Mouse (Mus musculus) embryonic facial prominence, embryonic 12.5 days (tissue): ENCODE data around the gene Jade3. TPM values are rescaled to one million over a fixed set of nuclear protein-coding genes. Genes with fewer than 3 reads are reported as not detected.

Source experiments
- ATAC-seq: fragments of 200-750 bp; cut with Nextera tagmentation; 2 replicates; pipeline ENCODE4 v1.8.0; 2017; ENCODE audit not compliant: insufficient number of reproducible peaks, insufficient read depth, low FRiP score, low TSS enrichment
- H3K27ac ChIP-seq: fragments of 300-500 bp; sonication (generic); 2 replicates; pipeline ENCODE4 v1.5.1; 2016; ENCODE audit warnings: mild to moderate bottlenecking
- H3K27me3 ChIP-seq: fragments of 300-500 bp; sonication (generic); 2 replicates; pipeline ENCODE4 v1.6.1; 2016; ENCODE audit warnings: mild to moderate bottlenecking, moderate library complexity
- H3K36me3 ChIP-seq: fragments of 300-500 bp; sonication (generic); 2 replicates; pipeline ENCODE4 v1.6.1; 2016; ENCODE audit warnings: mild to moderate bottlenecking
- H3K4me1 ChIP-seq: fragments of 300-500 bp; sonication (generic); 2 replicates; pipeline ENCODE4 v1.6.1; 2016
- H3K4me2 ChIP-seq: fragments of 300-500 bp; sonication (generic); replicated peaks from 2 replicates; pipeline ENCODE4 v1.6.1; 2016; ENCODE audit warnings: mild to moderate bottlenecking, moderate library complexity
- H3K4me3 ChIP-seq: fragments of 300-500 bp; sonication (generic); 2 replicates; pipeline ENCODE4 v1.5.1; 2016; ENCODE audit warnings: mild to moderate bottlenecking
- H3K9ac ChIP-seq: fragments of 300-500 bp; sonication (generic); 2 replicates; pipeline ENCODE4 v1.6.1; 2016; ENCODE audit warnings: mild to moderate bottlenecking, moderate library complexity
- H3K9me3 ChIP-seq: fragments of 300-500 bp; sonication (generic); 2 replicates; pipeline ENCODE4 v1.6.1; 2016; ENCODE audit warnings: mild to moderate bottlenecking, moderate library complexity
- WGBS: fragments of 180-500 bp; shearing (Covaris S2); methylation state at CpG from one replicate; pipeline ENCODE4 v1.1.7; 2016; 5-methylcytosine and 5-hydroxymethylcytosine counted together
- polyA plus RNA-seq: library from polyadenylated mRNA; unstranded; fragments of >200 nt; fragmentation: Nextera tagmentation; extraction: Ambion mirVana; gene quantifications from 2 replicates; pipeline ENCODE4 v1.2.1, GENCODE M21; 2016

The Jade3 gene
- polyA plus RNA-seq, 1 experiment from 2014 or later: 8.6 TPM

- H3K4me1 ChIP-seq: no peaks in the 10 kb centered on the region
- H3K9me3 ChIP-seq: no peaks in the 10 kb centered on the region
- no peak overlapping the region for H3K27ac ChIP-seq
- H3K36me3 ChIP-seq: no peaks in the 10 kb centered on the region
- peak overlapping the region; percentile 29 for H3K4me3 ChIP-seq
- no peaks in the 10 kb centered on the region for H3K27me3 ChIP-seq
- ATAC-seq: no peak
- H3K4me2 ChIP-seq: peak overlapping the region; percentile 51
- 28% methylated on average over 24 of the region's 24 CpGs for WGBS
- H3K9ac ChIP-seq: peak overlapping the region; percentile 33; the same call in 1 of the 2 replicates
Observed at GRCm38 (mm10) chrX:20548011-20548879, 122.8 kb downstream of the Jade3 start.

- no peaks in the 10 kb centered on the region for H3K9me3 ChIP-seq
- H3K27ac ChIP-seq: no peak overlapping the region
- WGBS: 63% methylated on average over 1 of the region's 1 CpGs
- no peak overlapping the region for H3K4me3 ChIP-seq
- H3K4me1 ChIP-seq: no peaks in the 10 kb centered on the region
- no peak overlapping the region; the same call in 1 of the 2 replicates for H3K4me2 ChIP-seq
- no peak for ATAC-seq
- no peaks in the 10 kb centered on the region for H3K36me3 ChIP-seq
- H3K27me3 ChIP-seq: no peaks in the 10 kb centered on the region
- H3K9ac ChIP-seq: no peak overlapping the region
Observed at GRCm38 (mm10) chrX:20548880-20549440, 123.5 kb downstream of the Jade3 start.

GRCm38 (mm10) chrX:20549532-20549931, 124.0 kb downstream of the Jade3 start, which contains the start of gene Rgn:
Rgn (plus strand) TSS chrX:20549787.
- H3K4me2 ChIP-seq: peak within 1 kb of the TSS; percentile 51
- H3K4me3 ChIP-seq: no peak within 1 kb of the TSS

GRCm38 (mm10) chrX:20552199-20552598, 126.7 kb downstream of the Jade3 start:
- ATAC-seq: no peak
- H3K4me2 ChIP-seq: no peak overlapping the region
- WGBS: 76% methylated on average over 2 of the region's 2 CpGs
- H3K27me3 ChIP-seq: no peaks in the 10 kb centered on the region
- no peak overlapping the region for H3K9ac ChIP-seq
- H3K4me3 ChIP-seq: no peak overlapping the region
- no peaks in the 10 kb centered on the region for H3K4me1 ChIP-seq
- no peak overlapping the region for H3K27ac ChIP-seq
- no peaks in the 10 kb centered on the region for H3K36me3 ChIP-seq
- H3K9me3 ChIP-seq: no peaks in the 10 kb centered on the region

More at GRCm38 (mm10) chrX:20549532-20549931, 124.0 kb downstream of the Jade3 start, which contains the start of gene Rgn:
- Histone ChIP-seq H3K27ac (no peak within 1 kb of the TSS), H3K9ac (no peak within 1 kb of the TSS), H3K36me3 (no peaks in the 10 kb centered on the region), H3K9me3 (no peaks in the 10 kb centered on the region), H3K4me1 (no peaks in the 10 kb centered on the region), H3K27me3 (no peaks in the 10 kb centered on the region)
- ATAC-seq: no peak
- 58% methylated on average over 3 of the region's 3 CpGs for WGBS

- Histone ChIP-seq H3K4me1 (no peaks in the 10 kb centered on the region), H3K27ac (no peak overlapping the region), H3K36me3 (no peaks in the 10 kb centered on the region), H3K9me3 (no peaks in the 10 kb centered on the region), H3K9ac (no peak overlapping the region), H3K27me3 (no peaks in the 10 kb centered on the region), H3K4me3 (no peak overlapping the region), H3K4me2 (no peak overlapping the region)
- no peak for ATAC-seq
- WGBS: 47% methylated on average over 1 of the region's 1 CpGs
Observed at GRCm38 (mm10) chrX:20561846-20562245, 136.4 kb downstream of the Jade3 start.

GRCm38 (mm10) chrX:20563941-20564340, 138.5 kb downstream of the Jade3 start:
- Histone ChIP-seq H3K36me3 (no peaks in the 10 kb centered on the region), H3K27me3 (no peaks in the 10 kb centered on the region), H3K9ac (no peak overlapping the region), H3K4me2 (no peak overlapping the region), H3K4me1 (no peaks in the 10 kb centered on the region), H3K27ac (no peak overlapping the region), H3K9me3 (no peaks in the 10 kb centered on the region), H3K4me3 (no peak overlapping the region)
- 59% methylated on average over 4 of the region's 4 CpGs for WGBS
- no peak for ATAC-seq

Other genes starting within 250 kb of the Jade3 start
- 0.80 and 1.2 TPM in 2 replicates for gene Slc9a7, start 133.9 kb upstream of the Jade3 start, polyA plus RNA-seq
- gene Rp2, start 61.2 kb upstream of the Jade3 start, polyA plus RNA-seq: 19.9 and 22.2 TPM in 2 replicates
- 0.23 and 0.46 TPM in 2 replicates for gene Rgn, start 124.1 kb downstream of the Jade3 start, polyA plus RNA-seq
- 76.5 and 77.7 TPM in 2 replicates for gene Rbm10, start 191.8 kb downstream of the Jade3 start, polyA plus RNA-seq
- 207 and 208 TPM in 2 replicates for gene Ndufb11, start 191.9 kb downstream of the Jade3 start, polyA plus RNA-seq
- gene Uba1, start 232.6 kb downstream of the Jade3 start, polyA plus RNA-seq: 249 and 252 TPM in 2 replicates